Mouse (Mus musculus) lung, adult 2 months (tissue): ENCODE measurements around the gene Cacnb3. TPM values are rescaled to one million over a fixed set of nuclear protein-coding genes. Genes with fewer than 3 reads are reported as not detected.
A peak's percentile ranks its signal among the peaks of the same experiment; 100 is the strongest.

Source experiments
- DNase-seq: peaks from one replicate; pipeline ENCODE4 v3.0.0; 2022
- H3K4me1 ChIP-seq: fragments of 200-500 bp; 2 replicates; pipeline ENCODE4 v1.6.1; 2011; ENCODE audit warnings: low read length; ENCODE audit not compliant: control insufficient read depth, insufficient read depth
- H3K4me3 ChIP-seq: fragments of 200-500 bp; replicated peaks from 2 replicates; pipeline ENCODE3; 2011; ENCODE audit warnings: low read depth, mild to moderate bottlenecking, control low read depth, low read length; ENCODE audit errors: extremely low read depth
- CTCF ChIP-seq: fragments of 200-500 bp; IDR thresholded peaks from 2 replicates; pipeline ENCODE4 v1.5.1; 2011; ENCODE audit warnings: mild to moderate bottlenecking, low read length, control low read depth; ENCODE audit not compliant: insufficient read depth
- POLR2A ChIP-seq: fragments of 200-500 bp; IDR thresholded peaks from 2 replicates; pipeline ENCODE4 v1.6.1; 2011; ENCODE audit warnings: low read depth, mild to moderate bottlenecking, control low read depth, low read length, borderline replicate concordance; ENCODE audit errors: extremely low read depth
- WGBS: fragments of 180-500 bp; shearing (Covaris S2); methylation state at CpG from one replicate; pipeline ENCODE4 v1.1.7; 2018; 5-methylcytosine and 5-hydroxymethylcytosine counted together
- polyA plus RNA-seq: library from polyadenylated mRNA; depleted of rRNA; stranded (reverse); fragments of >200 nt; gene quantifications from 2 replicates; pipeline ENCODE4 v1.2.3, GENCODE M21; 2012

The Cacnb3 gene
- polyA plus RNA-seq, 1 experiment: 37.1 TPM

- DNase-seq: peak; percentile 42
- peaks cover 6% of the 10 kb centered on the region; the same call in 1 of the 2 replicates for H3K4me1 ChIP-seq
- 1% methylated on average over 22 of the region's 26 CpGs for WGBS
- no peak for TF ChIP-seq POLR2A
- no peak for TF ChIP-seq CTCF
- peak overlapping the region; percentile 63 for H3K4me3 ChIP-seq
Observed at GRCm38 (mm10) chr15:98608784-98609250, 21.8 kb upstream of the Cacnb3 start.

DNA sequence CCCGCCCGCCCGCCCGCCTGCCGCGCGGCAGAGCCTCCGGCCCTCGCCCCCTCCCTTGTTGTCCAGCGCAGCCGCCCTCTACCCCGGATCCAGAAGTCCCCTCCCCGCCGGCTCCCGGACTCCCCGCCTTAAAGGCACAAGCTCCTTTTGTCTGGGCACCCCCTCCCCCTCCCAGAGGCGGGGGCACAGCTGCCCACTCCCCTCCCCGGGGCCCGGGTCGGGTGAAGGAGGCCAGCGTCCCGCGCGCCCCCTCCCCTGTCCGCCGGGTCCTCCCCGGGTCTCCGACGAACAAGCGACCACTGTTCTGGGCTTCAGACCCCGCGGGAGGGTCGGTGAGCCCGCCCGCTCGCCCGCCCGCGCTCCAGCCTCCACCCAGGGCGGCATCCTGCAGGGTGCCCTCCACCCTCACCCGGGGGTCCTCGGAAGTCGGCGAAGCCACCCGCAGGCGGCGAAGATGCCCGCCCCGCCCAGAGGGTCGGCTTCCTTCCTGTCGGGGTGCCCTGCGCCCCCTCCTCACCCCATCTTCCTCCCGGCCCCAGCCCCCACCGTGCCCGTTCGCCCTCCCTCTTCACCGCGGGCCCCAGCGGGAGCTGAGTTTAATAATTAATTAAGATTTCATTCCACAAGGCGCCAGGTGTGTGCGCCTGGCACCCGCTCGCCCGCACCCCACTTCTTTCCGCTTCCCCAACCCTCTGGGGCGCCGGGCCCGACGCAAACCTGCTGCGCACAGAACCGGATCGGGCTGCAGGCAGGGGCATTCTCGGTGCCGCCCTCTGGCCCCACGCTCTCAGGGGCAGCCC is 21.1 kb upstream of the Cacnb3 start, which contains the start of gene Adcy6:
Gene Adcy6, minus strand, starts transcription at position 746 of the 800 bp plus-strand sequence.
- TF ChIP-seq CTCF (no peak), POLR2A (peak; percentile 32; the same call in 1 of the 2 replicates)
- Histone ChIP-seq H3K4me3 (peak within 1 kb of the TSS; percentile 63), H3K4me1 (peaks cover 6% of the 10 kb centered on the region; the same call in 1 of the 2 replicates)
- peak; percentile 75 for DNase-seq
- 2% methylated on average over 71 of the region's 75 CpGs for WGBS

GRCm38 (mm10) chr15:98610131-98610633 is 20.5 kb upstream of the Cacnb3 start:
- no peak for TF ChIP-seq POLR2A
- TF ChIP-seq CTCF: no peak
- Histone ChIP-seq H3K4me3 (peak overlapping the region; percentile 63), H3K4me1 (peaks cover 6% of the 10 kb centered on the region; the same call in 1 of the 2 replicates)
- 15% methylated on average over 12 of the region's 12 CpGs for WGBS
- DNase-seq: no peak

GRCm38 (mm10) chr15:98612229-98612628 is 18.4 kb upstream of the Cacnb3 start:
- Histone ChIP-seq H3K4me1 (peaks cover 4% of the 10 kb centered on the region; the same call in 1 of the 2 replicates), H3K4me3 (no peak overlapping the region)
- DNase-seq: no peak
- 96% methylated on average over 3 of the region's 3 CpGs for WGBS
- no peak for TF ChIP-seq CTCF
- TF ChIP-seq POLR2A: no peak

GRCm38 (mm10) chr15:98614551-98614950 is 16.1 kb upstream of the Cacnb3 start:
- WGBS: 61% methylated on average over 9 of the region's 9 CpGs
- Histone ChIP-seq H3K4me3 (no peak overlapping the region), H3K4me1 (no peaks in the 10 kb centered on the region)
- no peak for DNase-seq
- TF ChIP-seq POLR2A (no peak), CTCF (no peak)

DNA sequence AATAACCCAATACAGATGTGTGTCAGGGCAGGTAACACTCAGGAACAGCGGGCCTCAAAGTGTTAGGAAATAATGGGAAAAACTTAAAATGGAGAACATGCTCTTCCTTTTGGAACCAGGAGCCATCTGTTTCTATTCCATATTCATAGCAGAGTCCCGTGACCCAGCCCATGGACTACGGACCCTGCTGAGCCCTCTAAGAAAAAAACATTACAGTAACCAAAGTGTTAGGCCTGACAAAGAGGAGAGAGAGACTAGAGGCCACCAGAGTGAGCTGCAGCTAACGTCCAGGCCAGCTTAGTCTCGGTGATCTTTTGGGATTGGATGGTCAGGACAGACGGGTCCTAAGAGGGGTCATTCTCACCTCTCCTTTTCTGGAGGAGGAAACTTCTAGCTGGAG is 15.7 kb upstream of the Cacnb3 start:
- DNase-seq: no peak
- no peak for TF ChIP-seq CTCF
- TF ChIP-seq POLR2A: no peak
- Histone ChIP-seq H3K4me1 (no peaks in the 10 kb centered on the region), H3K4me3 (no peak overlapping the region)
- 74% methylated on average over 6 of the region's 6 CpGs for WGBS

DNA sequence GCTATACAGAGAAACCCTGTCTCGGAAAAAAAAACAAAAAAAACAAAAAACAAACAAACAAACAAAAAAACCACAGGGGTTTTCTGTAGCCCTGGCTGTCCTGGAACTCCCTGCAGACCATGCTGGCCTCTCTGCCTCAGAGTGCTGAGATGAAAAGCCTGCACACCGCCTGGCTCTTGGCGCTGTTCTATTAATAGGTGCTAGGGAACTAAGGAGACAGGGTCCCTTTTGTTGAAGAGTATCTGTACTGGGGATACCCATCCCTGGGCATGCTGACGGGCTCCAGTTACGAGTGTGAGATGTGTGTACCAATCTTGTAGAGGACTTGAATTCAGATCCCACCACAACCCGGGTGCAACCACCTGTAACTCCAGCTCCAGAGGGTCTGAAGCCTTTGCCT is 14.9 kb upstream of the Cacnb3 start:
- WGBS: 72% methylated on average over 6 of the region's 6 CpGs
- H3K4me3 ChIP-seq: no peak overlapping the region
- TF ChIP-seq POLR2A (no peak), CTCF (no peak)
- DNase-seq: no peak
- H3K4me1 ChIP-seq: no peaks in the 10 kb centered on the region

DNA sequence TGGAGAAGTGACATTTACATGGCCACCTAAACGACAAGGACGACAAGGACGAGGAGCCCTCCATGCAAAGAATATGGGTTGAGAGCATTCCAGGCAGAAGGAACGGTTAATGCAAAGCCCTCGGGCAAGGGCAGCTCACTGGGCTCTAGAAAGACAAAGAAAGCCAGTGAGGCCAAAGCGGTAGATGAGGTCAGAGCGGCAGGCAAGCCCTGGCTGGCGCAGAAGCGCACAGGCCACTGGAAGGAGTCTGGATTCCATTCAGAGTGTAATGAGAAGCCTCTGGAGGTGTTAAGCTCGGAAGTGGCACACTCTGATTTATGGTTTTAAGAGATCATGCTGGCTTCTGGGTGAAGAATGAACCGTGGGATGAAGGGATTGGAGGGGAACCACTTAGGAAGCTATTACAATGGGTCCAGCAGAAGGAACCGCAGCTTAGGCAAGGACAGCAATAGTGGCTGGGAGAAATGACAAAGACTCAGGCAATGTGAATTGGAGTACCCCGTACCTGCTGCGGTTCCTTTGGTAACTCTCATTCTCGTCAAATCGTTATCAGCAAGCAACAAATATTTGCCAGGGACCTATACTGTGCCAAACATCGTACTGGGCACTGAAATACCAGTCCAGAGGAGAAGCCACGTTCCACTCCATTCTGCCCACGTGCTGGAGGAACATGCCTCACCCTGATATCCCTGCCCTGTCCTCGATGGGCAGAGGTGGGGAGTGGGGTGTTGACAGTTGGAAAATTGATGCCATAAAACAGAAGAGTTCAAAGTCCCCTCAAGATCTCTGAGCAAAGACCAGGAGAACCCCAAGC is 14.1 kb upstream of the Cacnb3 start:
- H3K4me3 ChIP-seq: no peak overlapping the region
- 47% methylated on average over 20 of the region's 20 CpGs for WGBS
- TF ChIP-seq POLR2A (no peak), CTCF (no peak)
- DNase-seq: no peak
- H3K4me1 ChIP-seq: no peaks in the 10 kb centered on the region

GRCm38 (mm10) chr15:98617176-98617537 is 13.5 kb upstream of the Cacnb3 start:
- under 1% methylated on average over 12 of the region's 12 CpGs for WGBS
- H3K4me1 ChIP-seq: no peaks in the 10 kb centered on the region
- peak; percentile 87 for DNase-seq
- no peak overlapping the region for H3K4me3 ChIP-seq
- TF ChIP-seq POLR2A (no peak), CTCF (peak; percentile 73)
